In the genomic region with DNA sequence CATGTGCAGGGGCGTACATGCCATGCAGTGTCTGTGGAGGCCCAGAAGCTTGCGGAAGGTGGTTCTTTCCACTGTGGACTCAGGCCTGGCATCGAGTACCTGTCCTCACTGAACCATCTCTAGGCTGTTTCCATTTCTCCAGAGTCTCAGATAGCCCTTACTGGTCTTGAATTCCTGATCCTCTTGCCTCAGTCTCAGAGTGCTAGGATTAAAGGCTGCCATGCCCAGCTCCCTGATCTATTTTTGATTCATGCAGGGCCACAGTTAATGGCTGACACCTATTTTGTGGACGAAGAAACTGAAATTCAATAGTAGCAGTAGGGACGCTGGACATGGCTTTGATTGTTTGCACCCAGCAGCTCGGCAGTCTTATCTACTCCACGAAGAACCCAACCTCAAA, we compare ENCODE assay signal across 14 mouse cellular contexts.
DNase-seq lines count a peak whose midpoint lies in the region; ATAC-seq lines count a peak whose summit lies in the region.
"Had no signal": no experiment of that assay in that cellular context is flagged by ENCODE, and none has a peak within 500 bp of the region (broad histone marks: within the 10 kb centered on the region; RNA-seq: fewer than 3 reads in every experiment).

No protein-coding gene starts in this region.

- H3K27ac ChIP-seq in heart, embryonic 13.5 days (replicated peaks) = no peak overlapping the region
- H3K27ac ChIP-seq in forebrain, embryonic 10.5 days = peak overlapping the region; percentile 98; the same call in 1 of the 2 replicates
- peak overlapping the region; percentile 98 for H3K27ac ChIP-seq in hindbrain, embryonic 13.5 days
- H3K27ac ChIP-seq in midbrain, embryonic 15.5 days = peak overlapping the region; percentile 98
- H3K27ac ChIP-seq: heart, embryonic 10.5 days; limb, embryonic 15.5 days; stomach, embryonic 15.5 days had no signal

- H3K4me3 ChIP-seq in heart, embryonic 13.5 days = no peak overlapping the region
- no peak overlapping the region for H3K4me3 ChIP-seq in forebrain, embryonic 10.5 days
- no peak overlapping the region for H3K4me3 ChIP-seq in hindbrain, embryonic 13.5 days
- H3K4me3 ChIP-seq in midbrain, embryonic 15.5 days = 0 out of 2 replicates have a peak overlapping the region, but pooled peaks have one; percentile 17
- H3K4me3 ChIP-seq: heart, embryonic 10.5 days; limb, embryonic 15.5 days; stomach, embryonic 15.5 days had no signal

- no peaks in the 10 kb centered on the region for H3K27me3 ChIP-seq in heart, embryonic 13.5 days (replicated peaks)
- H3K27me3 ChIP-seq in forebrain, embryonic 10.5 days (ENCODE audit: poor library complexity, severe bottlenecking) = peaks cover 11% of the 10 kb centered on the region
- no peaks in the 10 kb centered on the region for H3K27me3 ChIP-seq in hindbrain, embryonic 13.5 days
- no peaks in the 10 kb centered on the region for H3K27me3 ChIP-seq in midbrain, embryonic 15.5 days (replicated peaks)
- H3K27me3 ChIP-seq: limb, embryonic 15.5 days; stomach, embryonic 15.5 days had no signal

- H3K4me1 ChIP-seq in heart, embryonic 13.5 days = peaks cover 41% of the 10 kb centered on the region
- peaks cover 50% of the 10 kb centered on the region for H3K4me1 ChIP-seq in forebrain, embryonic 10.5 days
- H3K4me1 ChIP-seq in hindbrain, embryonic 13.5 days (replicated peaks) = peaks cover 51% of the 10 kb centered on the region
- H3K4me1 ChIP-seq in midbrain, embryonic 15.5 days = peaks cover 47% of the 10 kb centered on the region

- DNase-seq in heart, postnatal 4 days = no peak
- no peak for DNase-seq in forebrain, embryonic 10.5 days (ENCODE audit: extremely low spot score, low spot score)
- DNase-seq in frontal cortex, postnatal 14 days (ENCODE audit: low spot score in 2 of 2) = no peak
- DNase-seq in MN1 (ENCODE audit: low spot score) = no peak
- no peak for DNase-seq in layer of hippocampus, adult 9-11 months
- DNase-seq: adrenal gland, postnatal 25 days; gastrocnemius, postnatal 14 days; lung, adult 18-20 months had no signal

- H3K36me3 ChIP-seq in heart, embryonic 13.5 days = peaks cover 19% of the 10 kb centered on the region
- H3K36me3 ChIP-seq in forebrain, embryonic 10.5 days (replicated peaks) = peaks cover 21% of the 10 kb centered on the region
- peaks cover 6% of the 10 kb centered on the region for H3K36me3 ChIP-seq in hindbrain, embryonic 13.5 days
- H3K36me3 ChIP-seq in midbrain, embryonic 15.5 days (replicated peaks) = no peaks in the 10 kb centered on the region

- 73% methylated on average over 7 of the region's 7 CpGs for WGBS in heart, embryonic 13.5 days
- 92% methylated on average over 7 of the region's 7 CpGs for WGBS in forebrain, embryonic 10.5 days
- WGBS in hindbrain, embryonic 13.5 days = 87% methylated on average over 7 of the region's 7 CpGs
- 85% methylated on average over 7 of the region's 7 CpGs for WGBS in midbrain, embryonic 15.5 days

- no peak overlapping the region for H3K4me2 ChIP-seq in heart, embryonic 13.5 days
- H3K4me2 ChIP-seq in hindbrain, embryonic 13.5 days = peak overlapping the region; percentile 67
- H3K4me2 ChIP-seq in midbrain, embryonic 15.5 days = peak overlapping the region; percentile 71
- H3K4me2 ChIP-seq: limb, embryonic 15.5 days; stomach, embryonic 15.5 days had no signal

- H3K9me3 ChIP-seq in heart, embryonic 13.5 days = no peaks in the 10 kb centered on the region
- H3K9me3 ChIP-seq in forebrain, embryonic 10.5 days = no peaks in the 10 kb centered on the region
- H3K9me3 ChIP-seq in hindbrain, embryonic 13.5 days = no peaks in the 10 kb centered on the region
- H3K9me3 ChIP-seq in midbrain, embryonic 15.5 days = no peaks in the 10 kb centered on the region
- H3K9me3 ChIP-seq: heart, embryonic 10.5 days; limb, embryonic 15.5 days; stomach, embryonic 15.5 days had no signal

- no peak for ATAC-seq in heart, embryonic 13.5 days (ENCODE audit: extremely low read depth, insufficient number of reproducible peaks, low FRiP score, low TSS enrichment)
- ATAC-seq in hindbrain, embryonic 13.5 days (ENCODE audit: low FRiP score) = no peak
- ATAC-seq in midbrain, embryonic 15.5 days (replicated peaks) = no peak

- peak overlapping the region; percentile 10; the same call in 1 of the 2 replicates for H3K9ac ChIP-seq in heart, embryonic 13.5 days
- H3K9ac ChIP-seq in hindbrain, embryonic 13.5 days = peak overlapping the region; percentile 63
- peak overlapping the region; percentile 11; the same call in 1 of the 2 replicates for H3K9ac ChIP-seq in midbrain, embryonic 15.5 days
- H3K9ac ChIP-seq: limb, embryonic 15.5 days; stomach, embryonic 15.5 days had no signal

Comparison
In these comparisons a context has a peak if more than half of its experiments do, and no peak if none do; other contexts are left out.
1. H3K9ac ChIP-seq: peak in every context shown above with its lines; median percentile 63 in hindbrain, embryonic 13.5 days; 11 in midbrain, embryonic 15.5 days; 10 in heart, embryonic 13.5 days.